Mouse (Mus musculus) thymus, adult 2 months (tissue): Measurements from ENCODE around the gene Ubald2. TPM values are rescaled to one million over a fixed set of nuclear protein-coding genes. Genes with fewer than 3 reads are reported as not detected.
"Not testable (repeated sequence)": the region's sequence is repeated elsewhere in the genome, so short reads cannot be mapped to it uniquely, and the experiment has no call there.

Experiments
- DNase-seq: peaks from one replicate; pipeline ENCODE4 v3.0.0; 2021
- H3K27ac ChIP-seq: fragments of 200-500 bp; 2 replicates; pipeline ENCODE4 v1.5.1; 2012; ENCODE audit warnings: low read length, control low read depth; ENCODE audit not compliant: control insufficient read depth, insufficient read depth
- H3K27me3 ChIP-seq: fragments of 200-500 bp; 2 replicates; pipeline ENCODE4 v1.6.1; 2012; ENCODE audit warnings: mild to moderate bottlenecking, low read length, moderate library complexity, mixed read lengths; ENCODE audit not compliant: control insufficient read depth, insufficient read depth
- H3K36me3 ChIP-seq: fragments of 200-500 bp; 2 replicates; pipeline ENCODE4 v1.6.1; 2012; ENCODE audit warnings: mild to moderate bottlenecking, low read length, moderate library complexity; ENCODE audit not compliant: control insufficient read depth, insufficient read depth
- H3K4me1 ChIP-seq: fragments of 200-500 bp; replicated peaks from 2 replicates; pipeline ENCODE4 v1.6.1; 2012; ENCODE audit warnings: low read length; ENCODE audit not compliant: control insufficient read depth, insufficient read depth
- H3K4me3 ChIP-seq: fragments of 200-500 bp; 2 replicates; pipeline ENCODE4 v1.5.1; 2012; ENCODE audit warnings: mild to moderate bottlenecking, low read length, control low read depth, moderate library complexity; ENCODE audit not compliant: control insufficient read depth, insufficient read depth
- CTCF ChIP-seq: fragments of 200-500 bp; IDR thresholded peaks from 2 replicates; pipeline ENCODE4 v1.5.1; 2012; ENCODE audit warnings: mild to moderate bottlenecking, control low read depth, low read length, moderate library complexity, borderline replicate concordance; ENCODE audit not compliant: control insufficient read depth, poor library complexity, insufficient read depth; ENCODE audit errors: extremely low read depth
- POLR2A ChIP-seq: fragments of 200-500 bp; IDR thresholded peaks from 2 replicates; pipeline ENCODE4 v1.6.1; 2012; ENCODE audit warnings: mild to moderate bottlenecking, low read length, control low read depth, moderate library complexity; ENCODE audit not compliant: control insufficient read depth, poor library complexity, insufficient read depth; ENCODE audit errors: extremely low read depth
- WGBS: fragments of 180-500 bp; shearing (Covaris S2); methylation state at CpG from one replicate; pipeline ENCODE4 v1.1.7; 2018; 5-methylcytosine and 5-hydroxymethylcytosine counted together
- polyA plus RNA-seq: library from polyadenylated mRNA; depleted of rRNA; stranded (reverse); fragments of >200 nt; gene quantifications from 2 replicates; pipeline ENCODE4 v1.2.3, GENCODE M21; 2012

Ubald2 gene
- polyA plus RNA-seq, 1 experiment = 558 TPM

DNA sequence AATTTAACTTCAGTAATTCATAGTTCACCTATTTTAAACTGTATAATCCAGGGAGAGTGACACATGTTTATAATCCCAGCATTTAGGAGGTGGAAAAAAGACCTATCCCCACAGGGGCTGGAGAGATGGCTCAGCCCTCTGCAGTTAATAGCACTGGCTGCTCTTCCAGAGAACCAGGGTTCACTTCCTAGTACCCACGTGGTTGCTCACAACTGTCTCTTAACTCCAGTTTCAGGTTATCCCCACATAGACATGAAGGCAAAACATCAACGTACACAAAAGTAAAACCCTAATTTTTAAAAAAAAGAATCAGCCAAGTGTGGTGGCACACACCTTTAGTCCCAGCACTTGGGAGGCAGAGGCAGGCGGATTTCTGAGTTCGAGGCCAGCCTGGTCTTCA lies 28.3 kb upstream of the Ubald2 start:
- no peak overlapping the region for H3K4me3 ChIP-seq
- no peak for DNase-seq

DNA sequence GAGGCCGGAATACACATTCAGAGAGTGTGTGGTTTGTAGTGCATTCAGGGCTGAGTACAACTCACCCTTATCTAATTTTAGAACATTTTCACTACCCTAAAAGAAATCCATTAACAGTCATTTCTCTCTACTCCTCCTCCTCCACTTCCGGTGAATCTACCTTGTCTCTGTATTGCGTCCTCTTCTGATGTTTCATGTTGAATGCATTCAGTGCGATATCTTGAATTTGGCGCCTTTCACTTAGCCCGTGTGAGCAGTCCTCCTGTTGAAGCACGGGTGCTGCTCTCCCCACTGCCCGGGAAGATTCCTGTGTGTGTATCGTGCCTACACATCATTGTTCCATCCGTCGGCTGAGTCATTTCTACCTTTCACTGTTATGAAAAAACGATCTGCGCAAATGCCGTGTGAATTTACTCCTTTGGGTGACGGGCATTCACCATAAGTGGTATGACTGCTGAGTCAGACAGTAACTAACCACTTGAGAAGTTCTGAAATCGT lies 27.6 kb upstream of the Ubald2 start:
- H3K36me3 ChIP-seq = no peaks in the 10 kb centered on the region
- H3K4me3 ChIP-seq = peak overlapping the region; percentile 18; the same call in 1 of the 2 replicates
- 44% methylated on average over 16 of the region's 16 CpGs for WGBS
- TF ChIP-seq CTCF (no peak), POLR2A (no peak)
- no peak for DNase-seq
- H3K4me1 ChIP-seq = peaks cover 6% of the 10 kb centered on the region; the same call in 1 of the 2 replicates
- H3K27ac ChIP-seq = no peak overlapping the region
- H3K27me3 ChIP-seq = no peaks in the 10 kb centered on the region

More for the DNA sequence above, 28.3 kb upstream of the Ubald2 start:
- H3K4me1 ChIP-seq = peaks cover 9% of the 10 kb centered on the region
- no peaks in the 10 kb centered on the region for H3K27me3 ChIP-seq
- H3K36me3 ChIP-seq = no peaks in the 10 kb centered on the region
- H3K27ac ChIP-seq = no peak overlapping the region; the same call in 1 of the 2 replicates
- TF ChIP-seq CTCF (no peak), POLR2A (no peak)
- 58% methylated on average over 4 of the region's 4 CpGs for WGBS

DNA sequence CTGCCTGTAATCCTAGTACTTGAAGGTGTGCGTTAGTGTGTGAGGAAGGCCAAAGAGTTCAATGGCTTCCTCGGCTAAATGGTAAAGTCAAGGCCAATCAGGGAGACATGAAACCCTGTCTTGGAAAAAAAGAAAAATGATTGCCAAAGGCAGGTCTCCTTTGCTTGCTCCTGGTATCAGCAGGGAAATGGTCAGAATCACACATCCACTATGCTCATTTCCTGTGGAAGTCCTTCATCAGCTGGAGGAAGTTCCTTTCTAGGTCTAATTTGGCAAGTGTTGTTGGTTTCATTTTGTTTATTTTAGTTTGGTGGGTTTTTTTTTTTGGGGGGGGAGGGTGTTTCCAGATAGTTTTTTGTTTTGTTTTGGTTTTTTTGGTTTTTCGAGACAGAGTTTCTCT lies 24.9 kb upstream of the Ubald2 start:
- Histone ChIP-seq H3K4me1 (peaks cover 13% of the 10 kb centered on the region), H3K27ac (no peak overlapping the region), H3K4me3 (no peak overlapping the region), H3K36me3 (no peaks in the 10 kb centered on the region), H3K27me3 (no peaks in the 10 kb centered on the region)
- TF ChIP-seq POLR2A (no peak), CTCF (no peak)
- DNase-seq = no peak
- 97% methylated on average over 3 of the region's 3 CpGs for WGBS

DNA sequence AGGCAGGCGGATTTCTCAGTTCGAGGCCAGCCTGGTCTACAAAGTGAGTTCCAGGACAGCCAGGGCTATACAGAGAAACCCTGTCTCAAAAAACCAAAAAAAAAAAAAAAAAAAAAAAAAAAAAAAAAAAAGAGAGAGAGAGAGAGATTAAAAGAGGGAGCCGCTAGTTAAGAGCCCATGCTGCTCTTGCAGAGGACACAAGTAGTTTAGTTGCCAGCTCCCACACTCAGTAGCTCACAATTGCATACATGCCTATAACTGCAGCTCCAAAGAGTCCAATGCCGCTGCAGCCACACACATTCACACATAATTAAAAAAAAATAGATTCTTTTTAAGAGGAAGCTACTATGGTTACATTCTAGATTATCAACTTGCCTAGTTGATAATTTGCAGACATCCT lies 23.5 kb upstream of the Ubald2 start:
- WGBS = 91% methylated on average over 4 of the region's 4 CpGs

DNA sequence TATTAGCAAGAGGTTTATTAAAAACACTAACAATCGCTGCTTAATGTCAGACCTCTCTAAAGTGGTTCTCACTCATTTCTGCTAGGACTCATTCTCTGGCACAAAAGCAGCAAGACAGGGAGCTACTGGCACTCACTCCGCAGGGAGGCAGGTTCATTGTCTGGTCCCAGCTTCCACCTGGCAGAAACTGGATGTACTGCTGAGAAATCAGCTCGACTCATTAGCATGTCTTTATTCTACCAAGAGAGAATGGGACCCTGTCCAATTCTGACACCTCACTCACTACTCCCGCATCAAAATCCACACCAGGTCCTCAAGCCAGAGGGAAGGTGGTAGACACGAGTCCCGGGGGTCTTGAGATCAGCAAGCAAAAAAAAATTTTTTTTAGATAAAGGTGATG lies 22.3 kb upstream of the Ubald2 start:
- Histone ChIP-seq H3K4me1 (peaks cover 9% of the 10 kb centered on the region), H3K4me3 (no peak overlapping the region), H3K27me3 (no peaks in the 10 kb centered on the region), H3K27ac (no peak overlapping the region), H3K36me3 (no peaks in the 10 kb centered on the region)
- no peak for DNase-seq
- TF ChIP-seq CTCF = no peak
- no peak for TF ChIP-seq POLR2A
- WGBS = 73% methylated on average over 6 of the region's 6 CpGs

More for the DNA sequence above, 23.5 kb upstream of the Ubald2 start:
- not testable (repeated sequence) for H3K27ac ChIP-seq, H3K36me3 ChIP-seq, DNase-seq, H3K4me3 ChIP-seq, H3K27me3 ChIP-seq
- H3K4me1 ChIP-seq = peaks cover 13% of the 10 kb centered on the region

DNA sequence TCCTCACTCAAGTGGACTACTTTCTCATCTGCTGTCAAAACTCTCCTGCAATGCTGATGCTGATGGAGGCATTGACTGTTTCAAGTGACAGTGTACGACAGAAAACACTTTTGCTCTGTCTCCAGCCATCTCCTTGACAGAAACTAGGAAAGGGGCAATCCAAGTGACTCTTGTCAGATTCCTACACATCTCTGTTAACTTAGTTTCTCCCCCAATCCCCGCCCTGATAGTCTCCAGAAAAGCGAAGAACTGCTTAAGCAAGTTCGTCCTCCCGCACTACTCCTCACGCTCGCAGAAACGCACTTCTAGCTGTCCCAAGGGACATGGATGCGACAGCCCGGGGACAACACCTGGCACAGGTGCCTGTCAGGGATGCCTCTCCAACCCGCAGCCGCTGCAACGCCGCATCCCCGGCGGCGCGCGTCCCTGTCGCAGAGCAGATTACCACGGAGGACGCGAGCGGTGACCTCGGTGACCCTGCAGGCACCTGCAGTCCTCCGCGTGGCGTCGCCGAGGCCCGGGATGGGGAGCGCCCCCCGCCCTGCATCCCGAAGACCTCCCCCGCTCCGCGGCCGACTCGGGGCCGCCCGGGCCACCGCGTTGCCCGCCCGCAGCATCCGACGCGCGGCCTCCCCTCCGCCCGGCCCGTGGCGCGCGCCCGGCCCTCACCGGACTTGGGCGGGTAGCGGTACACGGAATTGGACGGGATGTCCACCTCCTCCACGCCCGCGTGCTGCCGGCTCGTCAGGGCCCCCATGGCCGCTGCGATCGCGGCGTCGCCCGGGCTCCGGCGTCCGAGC lies 21.7 kb upstream of the Ubald2 start:
- H3K36me3 ChIP-seq = no peaks in the 10 kb centered on the region
- peaks cover 9% of the 10 kb centered on the region for H3K4me1 ChIP-seq
- TF ChIP-seq POLR2A (no peak), CTCF (no peak)
- DNase-seq = peak; percentile 27
- H3K27me3 ChIP-seq = no peaks in the 10 kb centered on the region
- under 1% methylated on average over 75 of the region's 76 CpGs for WGBS
- peak overlapping the region; percentile 60 for H3K4me3 ChIP-seq
- no peak overlapping the region for H3K27ac ChIP-seq

DNA sequence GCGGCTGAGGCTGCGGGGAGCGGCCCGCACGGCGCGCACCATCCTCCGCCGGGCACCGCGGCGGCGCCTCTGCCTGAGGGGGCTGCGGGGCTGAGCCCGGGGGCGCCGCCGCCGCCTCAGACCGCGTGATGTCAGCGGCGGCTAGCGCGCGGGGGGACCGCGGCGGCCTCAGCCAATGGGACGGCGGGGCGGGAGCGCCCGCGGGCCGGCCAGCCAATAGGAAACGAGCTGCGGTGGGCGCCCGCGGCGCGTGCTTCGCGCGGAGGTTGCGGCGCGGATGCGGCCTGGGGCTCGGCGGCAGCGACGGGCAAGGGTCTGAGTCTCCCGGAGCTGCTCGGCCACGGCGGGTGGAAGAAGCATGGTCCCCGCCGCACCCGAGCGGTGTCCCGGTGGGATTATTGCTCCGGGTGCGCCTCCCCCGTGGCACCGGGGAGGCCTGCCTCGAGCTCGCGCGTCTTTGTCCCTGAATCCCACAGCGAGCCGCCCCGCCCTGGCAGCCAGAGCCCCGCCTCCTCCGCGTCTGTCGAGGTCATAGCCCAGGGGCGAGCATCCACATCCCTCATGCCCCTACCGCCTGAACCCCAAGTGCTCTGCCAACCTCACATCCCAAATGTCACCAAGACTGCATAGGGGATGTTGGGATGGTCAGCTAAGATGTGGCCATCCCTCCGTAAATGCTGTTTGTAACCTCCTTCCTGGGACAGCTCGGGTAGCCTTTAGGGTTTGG lies 20.8 kb upstream of the Ubald2 start, which contains the start of gene Rnf157:
Gene Rnf157, minus strand, starts transcription at position 129 of the 727 bp plus-strand sequence.
- H3K4me3 ChIP-seq = peak within 1 kb of the TSS; percentile 60
- no peaks in the 10 kb centered on the region for H3K36me3 ChIP-seq
- no peaks in the 10 kb centered on the region for H3K27me3 ChIP-seq
- WGBS = 5% methylated on average over 82 of the region's 82 CpGs
- DNase-seq = peak; percentile 85
- TF ChIP-seq CTCF = peak; percentile 40; the same call in 1 of the 2 replicates
- TF ChIP-seq POLR2A = peak; percentile 35; the same call in 1 of the 2 replicates
- peaks cover 13% of the 10 kb centered on the region for H3K4me1 ChIP-seq
- no peak within 1 kb of the TSS for H3K27ac ChIP-seq
